Comparison of ENCODE assay signal across 8 mouse cellular contexts in the genomic region with DNA sequence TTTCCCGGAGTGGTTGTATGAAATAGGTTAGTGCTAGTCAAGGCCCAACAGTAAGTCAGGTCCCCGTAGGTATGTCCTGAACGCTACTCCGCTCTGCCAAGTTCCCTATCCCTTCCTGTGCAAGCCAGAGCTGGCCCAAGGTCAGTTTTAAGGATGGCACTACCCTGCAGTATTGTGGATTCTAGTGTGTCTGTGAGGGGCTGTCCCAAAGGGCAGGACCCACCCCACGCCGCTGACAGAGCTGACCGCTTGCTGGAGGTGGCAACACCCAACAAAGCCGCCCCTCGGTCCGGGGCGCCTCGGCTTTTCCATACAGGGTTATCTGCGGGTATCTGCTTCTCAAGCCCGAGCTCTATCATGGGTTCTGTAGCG. TPM values are rescaled to one million over a fixed set of nuclear protein-coding genes. Genes with fewer than 3 reads are reported as not detected.
DNase-seq lines count a peak whose midpoint lies in the region; ATAC-seq and TF ChIP-seq lines count a peak whose summit lies in the region.

No protein-coding gene starts in this region.

- WGBS in kidney, embryonic 14.5 days, result 3% methylated on average over 15 of the region's 15 CpGs
- WGBS in midbrain, postnatal 0 days, result 2% methylated on average over 15 of the region's 15 CpGs

- TF ChIP-seq CTCF in midbrain, postnatal 0 days (IDR thresholded peaks at IDR 0.05), result no peak

- no peaks in the 10 kb centered on the region for H3K27me3 ChIP-seq in kidney, embryonic 14.5 days (ENCODE audit: control insufficient read depth, insufficient read depth, low read length)
- H3K27me3 ChIP-seq in midbrain, postnatal 0 days (ENCODE audit: insufficient read depth, low read length), result no peaks in the 10 kb centered on the region

- H3K4me1 ChIP-seq in kidney, embryonic 14.5 days (ENCODE audit: control insufficient read depth, insufficient read depth, low read length), result peaks cover 11% of the 10 kb centered on the region
- peaks cover 11% of the 10 kb centered on the region for H3K4me1 ChIP-seq in brown adipose tissue, adult 24 weeks (ENCODE audit: control insufficient read depth, insufficient read depth, insufficient read length, low read length)
- peaks cover 19% of the 10 kb centered on the region for H3K4me1 ChIP-seq in midbrain, postnatal 0 days (ENCODE audit: insufficient read depth, low read length)

- peak overlapping the region; percentile 97 for H3K9ac ChIP-seq in kidney, embryonic 14.5 days (ENCODE audit: low read depth, low read length)
- H3K9ac ChIP-seq in midbrain, postnatal 0 days (replicated peaks; ENCODE audit: low read length, poor library complexity, severe bottlenecking), result peak overlapping the region; percentile 72

- H3K36me3 ChIP-seq in kidney, embryonic 14.5 days (ENCODE audit: control insufficient read depth, insufficient read depth, low read length), result peaks cover 14% of the 10 kb centered on the region
- no peaks in the 10 kb centered on the region for H3K36me3 ChIP-seq in midbrain, postnatal 0 days (ENCODE audit: insufficient read depth, low read length)

- H3K4me3 ChIP-seq in kidney, embryonic 14.5 days (ENCODE audit: low read length), result peak overlapping the region; percentile 88
- peak overlapping the region; percentile 90 for H3K4me3 ChIP-seq in brown adipose tissue, adult 24 weeks (ENCODE audit: insufficient read depth, low read depth, low read length)
- H3K4me3 ChIP-seq in midbrain, postnatal 0 days (ENCODE audit: low read depth, low read length), result peak overlapping the region; percentile 80

- ATAC-seq in kidney, embryonic 14.5 days (ENCODE audit: low FRiP score, low TSS enrichment), result peak; percentile 67
- peak; percentile 10 for ATAC-seq in inflammation-experienced regulatory T-cells, adult 6 months
- peak; percentile 58; the same call in 1 of the 2 replicates for ATAC-seq in midbrain, postnatal 0 days (ENCODE audit: low FRiP score)

- peak overlapping the region; percentile 81 for H3K4me2 ChIP-seq in kidney, embryonic 14.5 days (replicated peaks; ENCODE audit: low read depth, low read length)
- H3K4me2 ChIP-seq in midbrain, postnatal 0 days (ENCODE audit: low read depth, low read length, poor library complexity, severe bottlenecking), result peak overlapping the region; percentile 67

- no peaks in the 10 kb centered on the region for H3K9me3 ChIP-seq in kidney, embryonic 14.5 days (ENCODE audit: control insufficient read depth, low read length)
- H3K9me3 ChIP-seq in midbrain, postnatal 0 days (ENCODE audit: low read length), result no peaks in the 10 kb centered on the region

- no peak for DNase-seq in kidney, postnatal 4 days
- DNase-seq in midbrain, postnatal 0 days (ENCODE audit: low spot score), result no peak
- no peak for DNase-seq in right cerebral cortex, postnatal 10 days (ENCODE audit: low spot score in 2 of 2)
- DNase-seq in gastrocnemius, adult 18-20 months (ENCODE audit: low spot score), result no peak
- DNase-seq in urinary bladder, postnatal 10 days (ENCODE audit: low spot score), result no peak

- peak overlapping the region; percentile 100 for H3K27ac ChIP-seq in kidney, embryonic 14.5 days (ENCODE audit: low read depth, low read length)
- peak overlapping the region; percentile 98 for H3K27ac ChIP-seq in brown adipose tissue, adult 24 weeks (replicated peaks; ENCODE audit: low read depth, low read length)
- peak overlapping the region; percentile 98 for H3K27ac ChIP-seq in midbrain, postnatal 0 days (ENCODE audit: low read depth, low read length)

RNA-seq across cellular contexts. Expression of a gene that starts 0.4 kb away (rescaled TPM):
- 286 and 318 TPM in 2 replicates for polyA plus RNA-seq in kidney, embryonic 14.5 days (2014; fragmentation: Nextera tagmentation; extraction: Ambion mirVana)
- polyA plus RNA-seq in brown adipose tissue, adult 24 weeks (2012; ENCODE audit: insufficient read depth, insufficient read length, missing spikeins), result 62.3 and 63.4 TPM in 2 replicates
- 100 to 1,000 TPM; 206 to 398 (median 214) TPM for polyA plus RNA-seq in inflammation-experienced regulatory T-cells, adult 6 months (2017; shearing (Covaris generic))
- 704 and 729 TPM in 2 replicates for total RNA-seq in midbrain, postnatal 0 days (2014; rRNA removed)
- polyA plus RNA-seq in midbrain, postnatal 0 days (2015; fragmentation: Nextera tagmentation; extraction: Ambion mirVana), result 1,094 and 1,095 TPM in 2 replicates
- total RNA-seq in gastrocnemius, adult 18-20 months (2021), result 10 to 100 TPM; 53.1 to 54.1 TPM

Comparison
In these comparisons a context has a peak if more than half of its experiments do, and no peak if none do; other contexts are left out.
1. ATAC-seq: peak in every context shown above with its lines; median percentile 67 in kidney, embryonic 14.5 days; 58 in midbrain, postnatal 0 days; 10 in inflammation-experienced regulatory T-cells, adult 6 months.